Mouse (Mus musculus) liver (tissue): ENCODE data around the gene Fam210b.
"Not testable (repeated sequence)": the region's sequence is repeated elsewhere in the genome, so short reads cannot be mapped to it uniquely, and the experiment has no call there.

Source experiments
- DNase-seq: peaks from one replicate; pipeline ENCODE4 v3.0.0-alpha.2; 2020; ENCODE audit warnings: mixed read lengths

Fam210b gene

DNA sequence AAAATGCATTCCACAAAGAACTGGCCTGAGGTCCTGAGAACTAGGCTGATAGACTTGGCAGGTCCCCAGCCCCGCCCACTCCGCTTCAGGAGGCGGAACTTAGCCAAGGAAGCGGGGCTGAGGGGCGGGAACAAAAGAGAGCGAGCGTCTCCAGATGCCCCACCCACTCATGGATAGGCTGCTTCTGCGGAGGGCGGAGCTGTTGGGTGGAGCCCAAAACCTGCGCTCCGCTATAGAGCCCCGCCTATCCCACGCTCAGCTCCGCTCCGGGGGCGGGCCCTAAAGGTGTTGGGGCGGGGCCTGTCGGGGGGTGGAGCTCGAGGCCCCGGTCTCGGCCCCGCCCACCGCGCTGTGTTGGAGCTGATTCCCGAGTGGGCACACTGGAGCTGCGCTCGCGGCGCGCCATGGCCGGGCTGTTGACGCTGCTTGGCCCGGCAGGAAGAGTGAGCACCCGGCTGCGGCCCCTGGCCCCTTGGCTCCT, at the start of gene Fam210b:
Gene Fam210b (plus strand): TSS at position 308 of the 481 bp plus-strand sequence.
- peak; percentile 100 for DNase-seq

DNA sequence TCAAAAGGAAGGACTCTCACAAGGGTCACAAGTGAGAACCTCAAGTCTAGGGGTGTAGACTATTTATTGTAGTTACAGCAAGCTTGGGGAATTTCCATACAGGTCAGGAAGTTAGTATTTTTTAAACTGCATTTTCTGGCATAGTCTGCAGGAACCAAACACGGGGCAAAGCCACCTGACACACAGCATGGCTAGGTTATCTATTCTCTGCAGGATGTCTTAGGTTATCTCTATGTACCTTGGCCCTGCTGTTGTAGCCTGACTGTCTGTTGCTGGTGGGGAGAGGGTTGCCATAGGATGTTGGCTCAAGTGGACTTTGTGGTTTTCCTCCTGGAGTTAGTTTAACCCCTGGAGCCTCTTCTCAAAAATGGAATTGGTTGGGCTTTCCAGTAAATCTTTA, 47.3 kb upstream of the Fam210b start:
- DNase-seq, result peak; percentile 64

DNA sequence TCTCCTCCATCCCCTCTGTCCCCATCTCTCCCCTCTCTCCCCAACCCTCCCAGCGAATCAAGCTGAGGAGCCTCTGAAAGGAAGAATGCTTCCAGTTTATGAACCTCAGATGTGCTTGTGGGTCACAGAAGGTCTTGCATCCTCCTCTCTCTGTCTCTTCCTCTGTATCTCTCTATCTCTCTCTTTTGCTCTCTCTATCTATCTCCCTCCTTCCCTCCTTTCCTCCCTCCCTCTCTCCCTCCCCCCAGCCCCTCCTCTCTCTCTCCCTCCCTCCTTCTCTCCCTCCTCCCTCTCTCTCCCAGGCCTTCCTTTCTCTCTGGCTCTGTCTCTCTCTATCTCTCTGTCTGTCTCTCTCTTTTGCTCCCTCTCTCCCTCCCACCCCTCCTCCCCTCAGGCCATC, 46.8 kb upstream of the Fam210b start:
- peak; percentile 20 for DNase-seq

GRCm38 (mm10) chr2:172299126-172299921, 46.0 kb upstream of the Fam210b start:
- DNase-seq, result no peak

DNA sequence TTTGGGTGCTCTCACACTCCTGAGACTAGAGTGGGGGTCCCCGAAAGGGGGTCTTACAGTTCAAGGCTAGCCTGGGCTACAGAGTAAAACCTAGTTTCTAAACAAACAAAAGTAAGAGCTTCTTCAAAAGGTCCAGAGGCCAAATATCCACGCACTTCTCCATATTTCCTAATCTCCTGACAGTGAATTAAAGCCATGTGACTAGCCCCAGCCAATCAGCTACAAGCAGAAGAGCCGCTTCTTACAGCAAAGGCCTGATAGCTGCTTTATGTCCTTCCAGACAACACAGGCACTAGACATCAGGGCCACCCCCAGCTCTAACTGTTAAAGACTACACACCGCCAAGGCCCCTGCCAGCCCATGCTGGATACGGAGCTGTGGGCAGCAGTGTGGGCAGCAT, 43.0 kb upstream of the Fam210b start:
- DNase-seq, result no peak

- DNase-seq, result no peak
Observed at GRCm38 (mm10) chr2:172304118-172304708, 41.2 kb upstream of the Fam210b start.

DNA sequence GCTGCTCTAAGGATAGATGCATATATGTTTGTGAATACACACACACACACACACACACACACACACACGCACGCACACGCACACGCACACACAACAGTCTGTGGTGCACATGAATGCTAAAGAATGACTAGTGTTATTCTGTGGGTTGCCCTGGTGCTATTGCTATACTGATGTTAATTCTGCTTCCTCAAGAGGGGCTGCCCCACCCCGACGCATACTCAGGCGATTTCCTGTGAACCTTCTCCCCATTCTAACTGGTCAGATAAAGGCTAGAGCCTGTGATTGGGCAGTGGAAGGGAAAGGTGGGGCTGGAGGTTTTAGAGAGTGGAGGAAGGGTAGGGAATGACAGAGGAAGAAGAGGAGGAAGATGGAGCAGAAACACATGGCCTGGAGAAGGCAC, 39.8 kb upstream of the Fam210b start:
- not testable (repeated sequence) for DNase-seq

- DNase-seq, result no peak
Observed at GRCm38 (mm10) chr2:172306544-172306943, 38.8 kb upstream of the Fam210b start.

DNA sequence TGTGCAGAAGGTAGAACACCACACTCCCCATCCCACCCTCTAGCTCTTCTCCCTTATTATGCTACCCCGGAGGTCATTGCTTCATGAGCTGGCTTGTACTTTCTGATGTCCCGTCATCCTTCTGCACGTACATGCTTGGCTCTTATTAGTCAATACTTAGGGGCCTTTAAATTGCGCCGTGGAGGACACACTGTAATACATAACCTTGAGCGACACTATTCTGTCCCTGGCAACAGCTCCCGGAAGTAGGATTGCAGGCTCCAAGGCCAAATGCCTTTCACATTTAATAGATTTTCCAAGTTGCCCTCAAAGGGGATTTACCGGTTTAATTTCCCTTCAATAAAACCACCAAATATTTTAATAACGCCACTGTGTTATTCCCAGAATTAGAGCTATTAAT, 33.6 kb upstream of the Fam210b start:
- DNase-seq, result no peak

- peak; percentile 71 for DNase-seq
Observed at GRCm38 (mm10) chr2:172320878-172321277, 24.5 kb upstream of the Fam210b start.

DNA sequence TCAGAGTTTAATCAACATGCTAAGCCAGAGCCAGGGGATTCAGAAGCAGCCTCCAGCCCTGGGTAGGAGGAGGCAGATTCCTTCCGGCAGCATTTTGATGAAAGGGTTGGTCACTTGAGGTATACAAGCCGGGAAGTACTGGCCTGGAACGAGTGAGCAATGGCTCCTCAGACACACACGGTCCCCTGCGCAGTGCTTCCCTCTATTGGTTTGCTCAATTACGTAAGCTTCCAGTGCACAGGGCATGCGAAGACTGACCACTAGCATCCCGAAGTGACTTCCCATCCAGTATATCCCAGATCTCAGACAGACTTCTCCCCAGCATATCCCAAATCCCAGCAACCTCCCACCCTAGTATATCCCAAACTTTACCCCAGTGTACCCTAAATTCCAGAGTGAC, 17.1 kb upstream of the Fam210b start:
- no peak for DNase-seq

- DNase-seq, result peak; percentile 82
Observed at GRCm38 (mm10) chr2:172329179-172329578, 16.2 kb upstream of the Fam210b start.

GRCm38 (mm10) chr2:172338206-172338942, 7.0 kb upstream of the Fam210b start:
- DNase-seq, result no peak

GRCm38 (mm10) chr2:172340936-172341335, 4.4 kb upstream of the Fam210b start:
- no peak for DNase-seq

DNA sequence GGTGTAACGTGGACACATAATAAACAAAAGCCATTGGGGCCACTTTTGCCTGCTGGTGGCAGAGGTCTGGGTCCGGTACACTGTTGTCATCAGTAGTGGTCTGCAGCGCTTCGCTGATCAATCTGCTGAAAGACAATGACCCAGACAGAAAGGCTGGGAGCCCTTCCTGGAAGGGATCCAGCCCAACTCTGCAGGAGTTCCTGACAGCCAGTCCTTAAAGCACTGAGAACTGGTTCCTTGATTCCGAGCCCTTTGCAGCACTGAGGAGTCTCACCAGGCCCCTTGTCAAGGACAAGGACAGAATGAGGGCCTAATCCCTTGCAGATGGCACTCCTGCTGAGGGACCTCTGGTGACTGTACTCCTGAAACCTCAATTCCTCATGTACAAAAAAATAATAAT, 3.8 kb upstream of the Fam210b start:
- DNase-seq, result no peak

DNA sequence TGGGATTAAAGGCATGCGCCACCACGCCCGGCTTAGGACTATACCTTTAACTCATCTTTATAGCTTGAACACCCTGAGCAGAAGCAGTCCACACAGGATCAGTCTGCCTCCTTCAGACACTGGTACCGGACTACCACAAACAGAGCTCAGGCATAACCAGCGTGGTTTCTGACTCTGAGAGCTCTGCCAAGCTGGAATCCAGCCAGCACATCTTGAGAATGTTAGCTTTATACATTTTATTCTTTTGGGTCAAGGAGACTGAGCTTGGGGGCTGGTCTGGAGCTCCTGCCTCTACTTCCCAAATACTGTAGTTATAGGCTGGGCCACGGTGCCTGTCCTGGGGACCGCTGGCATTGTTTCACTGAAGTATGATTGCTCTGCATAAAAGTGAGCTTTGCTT, 1.6 kb upstream of the Fam210b start:
- no peak for DNase-seq

- DNase-seq, result no peak
Observed at GRCm38 (mm10) chr2:172344669-172345068, 696 bp upstream of the Fam210b start.

- peak; percentile 61 for DNase-seq
Observed at GRCm38 (mm10) chr2:172346034-172346929, 917 bp downstream of the Fam210b start.

- DNase-seq, result peak; percentile 94
Observed at GRCm38 (mm10) chr2:172346933-172347611, 1.7 kb downstream of the Fam210b start.

GRCm38 (mm10) chr2:172348297-172348950, 3.1 kb downstream of the Fam210b start:
- peak; percentile 90 for DNase-seq

DNA sequence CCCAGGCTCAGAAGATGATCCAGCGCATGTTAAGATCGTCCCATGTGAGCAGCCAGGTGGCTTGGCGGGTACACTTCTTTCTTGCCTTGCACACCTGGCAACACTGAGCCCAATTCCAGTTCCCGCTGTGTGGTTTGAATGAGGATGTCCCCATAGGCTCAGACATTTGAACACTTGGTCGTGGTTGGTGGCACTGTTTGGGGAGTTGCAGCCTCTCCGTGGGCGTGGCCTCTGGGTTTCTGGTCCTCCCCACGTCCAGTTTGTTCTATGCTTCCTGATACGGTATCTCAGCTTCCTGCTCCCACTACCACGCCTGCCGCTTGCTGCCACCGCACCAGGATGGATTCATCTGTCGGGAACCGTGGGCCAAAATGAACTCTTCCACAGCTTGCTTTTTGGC, 4.4 kb downstream of the Fam210b start:
- peak; percentile 80 for DNase-seq
